Mouse (Mus musculus) CH12.LX (cell line): ENCODE results near the gene Tmem50b. TPM values are rescaled to one million over a fixed set of nuclear protein-coding genes. Genes with fewer than 3 reads are reported as not detected.

ENCODE experiments used
- DNase-seq: peaks from one replicate; pipeline ENCODE4 v3.0.0-alpha.2; 2013; ENCODE audit errors: extremely low read depth
- H3K27ac ChIP-seq: 2 replicates; pipeline ENCODE4 v1.5.1; 2012; ENCODE audit warnings: low read depth, mild to moderate bottlenecking, control low read depth, moderate library complexity; ENCODE audit not compliant: insufficient read depth
- H3K27me3 ChIP-seq: replicated peaks from 2 replicates; pipeline ENCODE3; 2012; ENCODE audit warnings: inconsistent platforms
- H3K36me3 ChIP-seq, 2 experiments: replicated peaks in 1 of 2; 2 replicates each; pipeline versions ENCODE3 to v1.6.1; 2012; ENCODE audit warnings: inconsistent platforms in 1 of 2, low read length in 1 of 2, mild to moderate bottlenecking in 1 of 2, mixed read lengths in 1 of 2, moderate library complexity in 1 of 2; ENCODE audit not compliant: control insufficient read depth in 1 of 2, insufficient read depth in 1 of 2
- H3K4me1 ChIP-seq, 2 experiments: 2 replicates each; pipeline ENCODE4 v1.6.1; 2012; ENCODE audit warnings: inconsistent platforms in 1 of 2, moderate library complexity in 1 of 2; ENCODE audit not compliant: insufficient read depth in 2 of 2, control insufficient read depth in 1 of 2
- H3K4me2 ChIP-seq: 2 replicates; pipeline ENCODE4 v1.6.1; 2012; ENCODE audit warnings: low read depth, mild to moderate bottlenecking, control low read depth; ENCODE audit not compliant: poor library complexity, insufficient read depth, severe bottlenecking
- H3K4me3 ChIP-seq, 3 experiments: fragments of 150-350 bp in 1 of 3; sonication (generic) in 1 of 3; replicated peaks in 1 of 3; 2 replicates each; pipeline versions ENCODE3 to v1.5.1; 2011 to 2012; ENCODE audit warnings: low read depth in 2 of 3, low read length in 2 of 3, mild to moderate bottlenecking in 2 of 3, moderate library complexity in 2 of 3, control low read depth in 1 of 3, improper control_type of control experiment in 1 of 3, inconsistent platforms in 1 of 3, mixed read lengths in 1 of 3; ENCODE audit not compliant: poor library complexity in 1 of 3
- H3K79me2 ChIP-seq: replicated peaks from 2 replicates; pipeline ENCODE4 v1.6.1; 2012; ENCODE audit warnings: mild to moderate bottlenecking, moderate library complexity; ENCODE audit not compliant: control insufficient read depth, poor library complexity, insufficient read depth, severe bottlenecking; ENCODE audit errors: extremely low read depth
- H3K9ac ChIP-seq: 2 replicates; pipeline ENCODE4 v1.6.1; 2012; ENCODE audit warnings: low read depth, mild to moderate bottlenecking, control low read depth, moderate library complexity; ENCODE audit not compliant: insufficient read depth
- H3K9me3 ChIP-seq: replicated peaks from 2 replicates; pipeline ENCODE3; 2012; ENCODE audit warnings: low read length, inconsistent platforms, mixed read lengths
- BHLHE40 ChIP-seq: IDR thresholded peaks from 2 replicates; pipeline ENCODE4 v1.6.1; 2011; ENCODE audit warnings: mild to moderate bottlenecking, low read depth, low read length, improper control_type of control experiment
- EP300 ChIP-seq: IDR thresholded peaks from 2 replicates; pipeline ENCODE4 v1.6.1; 2011; ENCODE audit warnings: low read length, improper control_type of control experiment
- ETS1 ChIP-seq: conservative IDR thresholded peaks from 2 replicates; pipeline ENCODE4 v1.6.1; 2012; ENCODE audit warnings: low read depth, mild to moderate bottlenecking, inconsistent platforms, low read length, improper control_type of control experiment, moderate library complexity
- GABPA ChIP-seq: IDR thresholded peaks from 2 replicates; pipeline ENCODE4 v1.6.1; 2012; ENCODE audit warnings: low read depth, low read length, improper control_type of control experiment, inconsistent platforms; ENCODE audit not compliant: insufficient replicate concordance
- IRF4 ChIP-seq: IDR thresholded peaks from 2 replicates; pipeline ENCODE4 v1.6.1; 2014; ENCODE audit warnings: low read depth, mild to moderate bottlenecking, inconsistent platforms, low read length, improper control_type of control experiment
- POLR2A ChIP-seq: IDR thresholded peaks from 2 replicates; pipeline ENCODE4 v1.6.1; 2011; ENCODE audit warnings: low read depth, mild to moderate bottlenecking, improper control_type of control experiment, low read length
- TBP ChIP-seq: conservative IDR thresholded peaks from 2 replicates; pipeline ENCODE4 v1.6.1; 2011; ENCODE audit warnings: low read depth, low read length, improper control_type of control experiment
- UBTF ChIP-seq: IDR thresholded peaks from 2 replicates; pipeline ENCODE4 v1.6.1; 2012; ENCODE audit warnings: low read depth, mild to moderate bottlenecking, inconsistent platforms, low read length, improper control_type of control experiment, moderate library complexity
- USF2 ChIP-seq: conservative IDR thresholded peaks from 2 replicates; pipeline ENCODE4 v1.6.1; 2011; ENCODE audit warnings: low read depth, low read length, improper control_type of control experiment
- ZC3H11A ChIP-seq: IDR thresholded peaks from 2 replicates; pipeline ENCODE4 v1.6.1; 2012; ENCODE audit warnings: low read depth, mild to moderate bottlenecking, inconsistent platforms, low read length, improper control_type of control experiment
- ZKSCAN1 ChIP-seq: IDR thresholded peaks from 2 replicates; pipeline ENCODE4 v1.6.1; 2012; ENCODE audit warnings: low read depth, inconsistent platforms, low read length, improper control_type of control experiment, borderline replicate concordance
- ZNF384 ChIP-seq: IDR thresholded peaks from 2 replicates; pipeline ENCODE4 v1.6.1; 2012; ENCODE audit warnings: low read depth, low read length, improper control_type of control experiment, inconsistent platforms
- dilution Hi-C: fragments of 300-500 bp; cut with MboI; formaldehyde crosslinking; loops from 2 replicates; pipeline ENCODE4 v1.14.3; 2020; ENCODE audit warnings: low sequenced_read_pairs; ENCODE audit not compliant: extremely low pct_unique_long_range_greater_than_20kb, extremely low pct_ligation_motif_present
- in situ Hi-C: fragments of 300-500 bp; cut with MboI; formaldehyde crosslinking; loops from 3 replicates; pipeline ENCODE4 v1.14.3; 2019; ENCODE audit warnings: low sequenced_read_pairs, low pct_ligation_motif_present, low pct_unique_long_range_greater_than_20kb, mixed read lengths
- polyA plus RNA-seq: library from polyadenylated mRNA; unstranded; fragments of >175 nt; gene quantifications from 2 replicates; pipeline ENCODE4 v1.2.1, GENCODE M21; 2012; ENCODE audit warnings: low read depth; ENCODE audit not compliant: insufficient read length
- total RNA-seq, 2 experiments: library from RNA; depleted of rRNA; stranded (reverse); fragments of 300-350 nt in 1 of 2; fragments of >200 nt in 1 of 2; gene quantifications; 2 replicates each; pipeline ENCODE4 v1.2.3; 2012 to 2014

Tmem50b gene
- total and polyA plus RNA-seq, 3 experiments = 6.1 to 15.9 (median 12.7) TPM

DNA sequence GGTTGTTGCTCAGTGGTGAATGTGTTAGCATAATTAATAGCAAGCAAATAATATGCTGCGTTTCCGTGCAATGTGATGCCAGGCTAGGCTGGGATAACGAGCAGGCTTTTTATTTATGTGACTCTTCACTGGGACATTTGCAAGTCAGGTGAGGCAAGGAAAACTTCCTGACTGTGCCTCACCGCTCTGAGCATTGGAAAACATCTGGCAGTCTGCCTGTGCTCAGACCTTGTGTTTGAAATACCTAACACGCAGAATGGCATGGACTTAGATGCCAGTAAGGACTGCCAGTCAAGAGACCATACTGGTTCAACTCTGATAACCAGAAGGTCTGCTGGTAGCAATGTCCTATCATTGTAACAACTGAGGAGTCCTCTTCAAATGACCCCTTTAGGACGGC, 7.6 kb upstream of the Tmem50b start:
- H3K4me2 ChIP-seq = no peak overlapping the region
- no peak overlapping the region for H3K27ac ChIP-seq
- no peaks in the 10 kb centered on the region for H3K79me2 ChIP-seq
- no peak overlapping the region for H3K9ac ChIP-seq
- in situ Hi-C loops (no loop called here), dilution Hi-C loops (no loop called here)
- TF ChIP-seq ZC3H11A (no peak), ZKSCAN1 (no peak)
- H3K36me3 ChIP-seq = no peaks in the 10 kb centered on the region
- no peak overlapping the region for H3K4me3 ChIP-seq
- no peak for DNase-seq
- H3K4me1 ChIP-seq = peaks cover 3 to 15% of the 10 kb centered on the region in 2 experiments
- H3K9me3 ChIP-seq = no peaks in the 10 kb centered on the region
- H3K27me3 ChIP-seq = peaks cover 1% of the 10 kb centered on the region

DNA sequence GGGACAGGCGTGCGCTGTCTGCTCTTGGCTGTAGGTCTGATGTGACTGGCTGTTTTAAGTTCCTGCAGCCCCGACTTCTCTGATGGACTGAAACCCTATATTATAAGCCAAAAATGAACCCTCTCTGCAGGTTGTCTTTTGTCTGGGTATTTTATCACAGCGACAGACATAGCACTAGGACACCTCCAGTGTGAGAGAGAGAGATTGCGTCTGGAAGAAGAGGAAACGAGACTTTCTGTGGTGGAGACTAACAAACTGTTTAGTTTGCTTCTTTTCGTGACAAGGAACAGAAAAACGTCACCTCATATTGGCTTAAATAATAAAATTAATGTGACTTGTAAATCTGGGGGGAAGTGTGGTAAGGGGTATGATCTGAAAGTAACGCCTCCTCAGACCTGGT, 4.1 kb upstream of the Tmem50b start:
- peak; percentile 39 for DNase-seq
- Histone ChIP-seq H3K4me3 (no peak overlapping the region), H3K79me2 (no peaks in the 10 kb centered on the region), H3K27ac (no peak overlapping the region), H3K4me2 (peak overlapping the region; percentile 60), H3K9me3 (no peaks in the 10 kb centered on the region), H3K27me3 (peaks cover 14% of the 10 kb centered on the region), H3K4me1 (peaks cover 6 to 15% of the 10 kb centered on the region in 2 experiments), H3K36me3 (no peaks in the 10 kb centered on the region)
- TF ChIP-seq IRF4 = peak; percentile 83
- TF ChIP-seq EP300 = peak; percentile 79
- TF ChIP-seq POLR2A = no peak
- 0 out of 2 replicates have a peak, but pooled peaks have one; percentile 16 for TF ChIP-seq ETS1
- peak; percentile 22; the same call in 1 of the 2 replicates for TF ChIP-seq BHLHE40
- 0 out of 2 replicates have a peak, but pooled peaks have one; percentile 54 for TF ChIP-seq TBP
- TF ChIP-seq, all 38 proteins: peak for 5
- H3K9ac ChIP-seq = no peak overlapping the region
- dilution Hi-C loops (no loop called here), in situ Hi-C loops (no loop called here)

GRCm38 (mm10) chr16:91601081-91601480, 3.5 kb upstream of the Tmem50b start:
- Histone ChIP-seq H3K27me3 (peaks cover 14% of the 10 kb centered on the region), H3K4me3 (no peak overlapping the region), H3K9me3 (no peaks in the 10 kb centered on the region), H3K4me1 (peaks cover 6 to 21% of the 10 kb centered on the region in 2 experiments), H3K9ac (no peak overlapping the region), H3K4me2 (no peak overlapping the region), H3K36me3 (no peaks in the 10 kb centered on the region), H3K79me2 (no peaks in the 10 kb centered on the region), H3K27ac (no peak overlapping the region)
- TF ChIP-seq USF2 = no peak
- no peak for TF ChIP-seq ZNF384
- TF ChIP-seq GABPA = no peak
- no peak for TF ChIP-seq UBTF
- dilution Hi-C loops (no loop called here), in situ Hi-C loops (no loop called here)
- no peak for DNase-seq
